Mouse (Mus musculus) spleen, adult 10 weeks (tissue): Measurements from ENCODE around the gene Gabra5. TPM values are rescaled to one million over a fixed set of nuclear protein-coding genes. Genes with fewer than 3 reads are reported as not detected.

Experiments used
- polyA plus RNA-seq: library from polyadenylated mRNA; stranded (reverse); fragments of 350-450 nt; fragmentation: Illumina TruSeq; extraction: RNeasy Lipid Tissue Mini Kit (QIAGEN cat#74804); gene quantifications from one replicate; pipeline ENCODE4 v1.2.3, GENCODE M21; 2015; ENCODE audit warnings: low replicate concordance; ENCODE audit not compliant: insufficient read depth

Gene Gabra5
- not detected for polyA plus RNA-seq

GRCm38 (mm10) chr7:57509681-57510141, at the start of gene Gabra5:
Gene Gabra5, minus strand, starts transcription at chr7:57510059.

GRCm38 (mm10) chr7:57419392-57419791, 90.5 kb downstream of the Gabra5 start, which contains the start of gene Gabrb3:
Gene Gabrb3, plus strand, starts transcription at chr7:57419692.

GRCm38 (mm10) chr7:57386517-57387340, 123.1 kb downstream of the Gabra5 start, which contains the start of gene Gabrg3:
Gene Gabrg3, minus strand, starts transcription at chr7:57387188.

Other genes with a start within 250 kb of the Gabra5 start
- not detected for gene Gabrg3, start 122.9 kb downstream of the Gabra5 start, polyA plus RNA-seq
- not detected for gene Gabrb3, start 90.4 kb downstream of the Gabra5 start, polyA plus RNA-seq